Mouse (Mus musculus): ENCODE results near the gene Tjp2.
"Not testable (repeated sequence)": the region's sequence is repeated elsewhere in the genome, so short reads cannot be mapped to it uniquely, and the experiment has no call there.

The Tjp2 gene

DNA sequence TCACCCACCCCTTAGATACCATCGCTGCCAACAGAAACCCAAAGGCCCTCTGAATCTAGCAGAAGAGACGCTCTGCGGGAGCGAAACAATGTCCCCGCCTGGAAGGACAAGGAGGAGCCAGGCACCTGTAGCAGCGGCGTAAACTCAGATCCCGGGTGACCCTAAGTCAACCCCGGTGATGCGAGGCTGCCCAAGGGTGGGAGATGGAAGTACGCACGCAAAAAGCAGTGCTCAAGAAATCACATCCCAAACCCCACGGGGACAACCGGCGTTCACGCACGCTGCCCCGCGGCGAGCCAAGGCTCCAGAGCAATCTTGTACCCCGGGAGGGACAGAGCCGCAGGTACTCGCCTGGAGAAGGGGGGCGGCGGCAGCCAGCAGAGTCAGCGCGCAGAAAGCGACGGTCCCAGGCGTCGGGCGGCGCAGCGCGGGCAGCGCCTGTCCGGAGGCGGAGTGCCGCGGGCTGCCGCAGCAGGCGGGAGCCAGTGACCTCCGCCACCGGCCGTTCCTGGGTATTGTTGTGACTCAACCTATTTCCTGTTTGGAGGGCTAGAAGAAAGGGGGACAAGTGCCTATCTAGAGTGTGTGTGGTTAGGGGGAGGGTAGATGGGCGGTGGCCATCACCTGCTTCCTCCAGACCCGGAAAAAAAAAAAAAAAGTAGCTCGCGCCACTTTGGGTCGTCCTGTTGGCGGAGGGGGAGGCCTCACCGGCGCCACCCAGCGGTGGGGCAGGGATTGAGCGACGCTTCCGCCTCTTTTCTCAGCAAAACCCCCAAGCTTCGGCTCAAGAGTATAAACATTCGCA lies at the start of gene Tjp2:
Gene Tjp2 (minus strand): TSS at position 531 of the 805 bp plus-strand sequence.
- DNase-seq (ENCODE audit: low read depth, low spot score) = peak; percentile 39

DNA sequence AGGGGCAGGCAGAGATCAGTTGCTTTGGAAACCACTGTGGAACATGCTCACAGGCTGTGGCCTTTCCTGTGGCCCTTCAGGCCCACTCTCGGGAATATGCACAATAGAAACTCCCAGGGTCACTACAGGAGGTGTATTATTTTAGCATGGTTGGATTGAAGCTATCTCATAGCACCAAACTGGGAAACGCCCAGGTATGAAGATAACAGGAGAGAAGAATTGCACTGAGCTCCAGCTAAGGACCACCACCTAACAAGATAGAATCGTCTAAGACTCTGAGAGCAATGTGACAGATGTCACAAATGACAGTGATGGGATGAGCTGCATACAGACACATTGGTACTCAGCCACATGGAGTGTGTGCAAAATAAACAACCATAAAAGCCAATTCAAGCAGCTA lies 49.5 kb upstream of the Tjp2 start:
- no peak for DNase-seq (ENCODE audit: low read depth, low spot score)

DNA sequence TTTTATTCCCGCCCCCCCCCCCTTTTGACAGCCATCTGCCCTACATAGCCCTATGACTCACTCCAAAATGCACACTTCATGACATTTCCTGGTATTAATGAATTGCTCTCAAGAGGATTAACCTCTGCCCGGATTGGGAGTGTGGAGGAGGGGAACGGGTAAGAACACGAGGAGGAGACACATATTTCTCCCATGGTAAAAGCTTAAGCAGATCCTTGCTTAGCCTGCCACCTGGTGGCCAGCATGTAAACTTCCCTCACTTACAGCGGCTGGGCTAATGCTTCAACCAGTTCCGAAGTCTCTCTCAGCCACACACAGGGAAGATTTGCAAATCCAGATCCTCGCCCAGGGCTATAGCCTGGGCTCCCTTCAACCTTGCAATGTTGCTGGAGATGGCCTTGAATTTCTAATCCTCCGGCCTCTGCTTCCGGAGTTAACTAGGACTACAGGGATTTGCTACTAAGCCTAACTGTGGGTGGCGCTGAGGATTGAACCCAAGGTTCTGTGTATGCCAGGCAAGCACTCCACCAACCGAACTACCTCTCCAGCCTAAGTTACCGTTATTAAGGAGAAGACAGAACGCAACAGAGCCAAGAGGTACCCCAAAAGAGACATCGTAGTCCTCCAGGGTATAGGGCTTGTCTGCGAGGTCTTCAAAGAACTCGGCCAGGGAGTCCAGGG lies 47.1 kb upstream of the Tjp2 start:
- DNase-seq (ENCODE audit: low read depth, low spot score) = peak; percentile 90

DNA sequence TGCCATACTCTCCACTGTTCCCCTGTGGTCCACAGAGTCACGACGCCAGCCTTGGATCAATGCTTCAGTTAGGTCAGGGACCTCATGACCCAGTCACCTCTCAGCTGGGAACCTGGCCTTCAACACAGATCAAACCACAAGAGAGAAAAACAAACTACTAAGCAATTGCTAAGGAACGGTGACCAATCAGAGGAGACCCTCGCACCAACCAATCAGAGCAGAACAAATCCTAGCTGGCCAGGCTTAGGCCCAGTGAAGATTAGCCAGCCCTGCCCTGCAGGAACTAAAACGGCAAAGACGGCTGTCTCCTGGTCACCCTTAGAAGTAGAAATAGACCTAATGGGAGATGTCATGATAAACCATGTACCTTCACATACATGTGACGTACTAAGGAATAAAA lies 46.5 kb upstream of the Tjp2 start:
- DNase-seq (ENCODE audit: low read depth, low spot score) = no peak

DNA sequence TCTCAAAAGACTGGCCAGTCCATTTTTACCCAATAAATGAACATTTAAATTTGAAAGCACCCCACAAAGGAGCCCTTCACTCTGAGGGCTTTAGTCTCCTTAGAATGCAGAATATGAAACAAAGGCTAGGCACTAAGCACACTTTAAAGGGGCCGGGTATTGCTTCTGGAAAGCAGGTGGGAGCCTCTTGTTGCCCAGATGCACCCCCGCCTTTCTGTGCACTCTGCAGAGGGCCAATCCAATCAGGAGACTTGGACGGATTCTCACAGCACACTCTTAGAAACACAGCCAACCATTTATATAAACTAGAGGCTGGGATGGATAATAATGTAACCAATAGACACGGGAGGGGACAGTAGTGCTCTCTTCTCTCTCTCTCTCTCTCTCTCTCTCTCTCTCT lies 43.7 kb upstream of the Tjp2 start:
- DNase-seq (ENCODE audit: low read depth, low spot score) = no peak

DNA sequence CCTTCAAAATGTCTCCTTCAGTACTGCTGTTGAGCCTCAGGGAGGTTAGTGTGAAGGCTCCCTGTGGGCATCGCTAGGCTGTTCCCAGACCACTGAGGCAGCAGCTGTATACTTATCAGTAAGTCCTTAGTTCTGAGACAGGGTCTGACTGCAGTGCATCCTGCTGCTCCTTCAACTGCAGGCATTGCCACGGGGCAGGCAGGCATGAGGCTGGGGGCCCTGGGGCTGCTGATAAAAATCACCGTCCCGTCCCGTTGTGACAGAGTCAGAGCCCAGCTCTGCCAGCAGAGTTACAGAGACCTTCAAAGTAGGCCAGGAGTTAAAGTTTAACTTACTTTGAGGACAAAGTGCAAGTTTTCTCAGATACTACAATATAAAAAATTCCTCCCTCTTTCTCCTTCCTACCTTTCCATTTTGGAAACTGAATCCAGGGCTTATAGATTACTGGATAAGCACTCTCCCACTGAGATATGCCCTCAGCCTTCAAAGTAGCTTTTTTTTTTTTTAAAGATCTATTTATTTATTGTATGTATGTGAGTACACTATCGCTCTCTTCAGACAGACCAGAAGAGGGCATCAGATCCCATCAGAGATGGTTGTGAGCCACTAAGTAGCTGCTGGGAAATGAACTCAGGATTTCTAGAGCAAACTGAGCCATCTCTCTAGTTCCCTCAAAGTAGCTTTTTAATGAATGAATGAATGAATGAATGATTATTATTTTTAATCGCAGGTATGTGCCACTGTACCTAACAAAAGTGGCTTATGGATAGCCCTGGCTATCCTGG lies 41.4 kb upstream of the Tjp2 start:
- DNase-seq (ENCODE audit: low read depth, low spot score) = no peak

DNA sequence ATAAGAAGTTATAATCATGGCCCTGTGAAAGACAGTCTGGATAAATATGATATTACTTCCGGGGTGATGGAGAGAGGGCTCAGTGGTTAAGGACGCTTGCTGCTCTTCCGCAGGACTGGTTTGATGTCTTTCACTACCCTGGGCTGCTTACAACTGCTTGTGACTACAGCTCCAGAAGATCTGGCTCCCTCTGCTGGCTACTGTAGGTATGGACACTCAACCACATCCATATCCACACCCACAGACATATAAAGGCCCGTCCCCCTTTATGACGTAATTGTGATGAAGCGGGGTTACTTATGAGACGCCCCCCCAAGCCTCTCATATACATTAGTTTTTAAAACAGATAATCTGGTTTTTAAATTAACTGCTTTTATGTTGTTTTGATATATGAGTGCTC lies 40.2 kb upstream of the Tjp2 start:
- peak; percentile 83 for DNase-seq (ENCODE audit: low read depth, low spot score)

DNA sequence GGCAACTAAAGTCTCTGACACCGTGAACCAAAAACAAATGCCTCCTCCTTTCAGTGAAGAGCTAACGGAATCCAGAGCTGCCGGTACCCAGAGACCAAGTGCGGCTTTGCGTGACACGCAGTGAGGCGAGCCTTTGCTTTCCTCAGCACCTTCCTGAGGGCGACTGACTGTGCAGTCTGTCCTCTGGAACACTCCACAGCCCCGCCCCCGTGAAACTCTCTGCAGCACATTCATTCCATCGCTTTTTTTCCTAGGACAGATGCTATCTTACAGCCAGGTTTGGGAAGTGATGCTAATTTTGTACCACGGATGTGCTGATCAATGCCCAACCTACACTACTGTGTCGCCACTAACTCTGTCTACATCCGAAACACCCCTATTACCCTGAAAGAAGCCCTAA lies 37.9 kb upstream of the Tjp2 start:
- DNase-seq (ENCODE audit: low read depth, low spot score) = no peak

DNA sequence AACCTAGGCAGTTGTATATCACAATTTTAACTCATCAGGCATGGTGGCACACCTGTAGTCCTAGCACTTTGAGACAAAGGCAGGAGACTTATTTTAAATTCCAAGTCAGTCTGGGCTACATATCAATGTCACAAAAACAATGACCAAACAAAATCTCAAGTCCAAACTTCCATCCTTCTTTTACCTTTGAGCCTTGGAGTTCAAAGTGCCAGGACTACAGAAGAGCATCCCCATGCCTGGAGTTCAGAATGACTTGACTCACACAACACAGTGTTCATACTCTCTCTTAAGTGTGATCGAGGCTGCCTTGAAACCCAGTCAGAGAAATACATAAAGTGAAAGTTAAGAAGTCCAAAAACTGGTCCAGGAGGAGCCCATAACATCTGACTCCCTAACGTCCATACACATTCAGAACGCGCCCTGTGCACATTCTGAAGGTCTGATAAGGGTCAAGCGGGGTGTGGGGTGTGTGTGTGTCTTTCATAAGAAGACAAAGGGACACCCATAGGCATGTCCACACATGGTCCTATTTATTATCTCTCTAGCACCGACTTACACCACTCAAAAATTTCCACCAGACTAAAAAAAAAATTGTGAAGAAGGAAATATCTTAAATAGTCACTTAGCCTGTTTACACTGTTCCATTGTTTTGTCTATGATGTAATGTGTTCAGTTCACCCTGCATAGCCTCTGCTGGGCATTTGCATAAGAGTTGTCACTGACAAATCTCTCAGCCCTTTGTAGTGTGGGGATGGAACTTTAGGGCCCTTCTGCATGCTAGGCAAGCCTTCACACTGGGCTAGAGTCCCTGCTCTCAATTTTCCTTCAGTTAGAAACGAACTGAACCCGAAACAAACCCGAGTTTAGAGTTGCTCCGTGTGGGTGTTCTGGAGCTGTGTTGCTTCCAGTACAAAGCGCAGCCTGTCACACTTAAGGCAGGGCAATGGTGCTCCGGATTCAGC lies 34.8 kb upstream of the Tjp2 start:
- no peak for DNase-seq (ENCODE audit: low read depth, low spot score)

DNA sequence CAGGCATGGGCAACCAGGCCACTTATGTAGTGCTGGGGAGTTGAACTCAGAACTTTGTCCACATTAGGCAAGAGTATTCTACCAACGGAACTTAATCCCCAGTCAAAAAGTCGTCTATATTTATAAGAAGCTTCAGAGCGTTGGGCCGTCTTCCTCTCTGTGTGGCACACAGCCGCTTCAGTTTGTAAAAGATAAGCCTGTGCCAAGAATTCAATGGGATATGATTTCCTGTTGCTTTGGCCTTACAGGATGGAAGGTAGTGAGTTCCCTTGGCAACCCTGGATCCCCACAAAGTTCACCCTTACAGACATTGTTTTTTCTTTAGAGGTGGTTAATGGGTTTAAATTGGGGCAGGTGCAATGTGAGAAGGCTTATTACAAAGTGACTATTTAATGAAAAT lies 33.5 kb upstream of the Tjp2 start:
- DNase-seq (ENCODE audit: low read depth, low spot score) = no peak

DNA sequence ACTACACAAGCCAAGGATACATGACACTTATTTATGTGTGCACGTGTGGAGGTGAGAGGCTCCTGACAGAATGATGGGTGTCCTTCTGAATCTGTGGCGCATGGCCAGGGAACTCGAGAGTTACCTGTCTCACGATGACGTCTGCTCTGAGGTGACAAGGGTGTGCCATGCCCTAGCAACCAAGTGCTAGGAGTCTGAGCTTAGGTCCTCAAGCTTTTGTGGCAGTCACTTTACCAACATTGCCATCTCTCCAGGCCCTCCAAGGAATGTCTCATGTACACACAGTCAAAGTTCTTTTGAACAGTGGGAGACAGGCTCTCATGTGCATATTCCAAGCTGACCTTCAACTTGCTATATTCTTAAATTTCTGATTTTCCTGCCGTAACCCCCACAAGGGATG lies 33.1 kb upstream of the Tjp2 start:
- no peak for DNase-seq (ENCODE audit: low read depth, low spot score)

DNA sequence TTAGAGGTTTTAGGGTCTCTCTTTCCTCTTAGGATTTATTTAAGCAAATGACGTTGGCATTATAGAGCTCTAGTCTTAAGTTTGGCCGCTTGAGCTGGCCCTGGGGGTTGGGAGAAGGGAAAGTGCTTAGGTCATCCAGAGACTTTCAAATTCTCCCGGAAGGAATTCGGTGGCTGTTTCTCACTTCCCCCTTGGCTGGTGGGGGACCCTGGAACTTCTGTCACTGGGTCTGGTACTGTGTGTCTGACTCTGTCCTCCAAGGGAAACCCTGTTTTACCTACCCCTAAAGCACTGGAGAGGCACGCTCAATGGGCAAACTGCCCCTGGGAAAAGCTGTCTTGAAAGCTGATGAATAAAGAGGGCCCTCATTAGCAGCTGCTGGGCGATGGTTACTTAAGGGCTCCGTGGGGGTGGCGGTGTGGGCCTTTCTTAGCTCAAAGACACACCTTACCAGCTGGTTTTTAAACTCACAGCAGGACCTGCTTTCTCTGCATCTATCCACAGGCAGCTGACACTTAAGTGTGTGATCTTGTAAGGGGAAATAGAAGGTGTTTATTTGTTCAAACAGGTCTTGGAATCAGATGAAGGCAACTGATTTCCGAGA lies 28.9 kb upstream of the Tjp2 start:
- DNase-seq (ENCODE audit: low read depth, low spot score) = no peak

DNA sequence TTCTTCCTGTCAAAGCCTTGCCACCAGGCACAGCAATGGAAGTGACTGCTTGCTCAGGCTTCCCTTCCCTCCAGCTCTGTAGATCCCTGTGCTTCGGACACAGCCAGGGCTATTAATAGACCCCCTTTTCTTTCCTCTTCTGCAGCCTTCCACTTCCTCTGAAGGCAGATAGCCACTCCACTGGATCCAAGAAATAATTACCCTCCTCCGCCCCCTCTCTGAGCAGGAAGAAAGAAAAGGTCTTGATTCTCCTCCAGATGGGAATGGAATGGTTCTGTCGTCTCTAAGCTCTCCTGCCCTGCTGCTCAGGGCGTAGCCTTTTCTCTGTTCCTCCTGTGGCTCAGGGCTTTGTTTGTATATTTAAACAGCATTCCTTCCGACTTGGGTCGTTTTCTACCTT lies 27.0 kb upstream of the Tjp2 start:
- no peak for DNase-seq (ENCODE audit: low read depth, low spot score)

DNA sequence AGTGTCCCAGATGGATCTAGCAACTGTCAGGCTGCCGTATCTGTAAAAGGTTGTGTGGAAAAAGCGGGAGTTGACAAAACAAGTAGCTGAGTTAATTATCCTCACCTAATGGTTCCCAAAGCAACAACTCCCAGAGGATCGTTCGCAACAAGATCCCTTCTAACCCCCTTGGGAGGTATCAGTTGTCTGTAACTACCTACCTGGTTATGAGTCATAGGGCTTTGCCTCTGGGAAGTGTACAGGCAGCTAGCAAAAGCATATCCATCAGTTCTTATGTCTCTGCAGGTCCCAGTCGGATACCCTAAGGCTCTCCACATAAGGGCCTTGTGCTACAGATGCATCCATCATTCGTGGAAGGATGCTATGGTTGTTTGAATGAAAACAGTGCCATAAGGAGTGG lies 18.5 kb upstream of the Tjp2 start:
- no peak for DNase-seq (ENCODE audit: low read depth, low spot score)

DNA sequence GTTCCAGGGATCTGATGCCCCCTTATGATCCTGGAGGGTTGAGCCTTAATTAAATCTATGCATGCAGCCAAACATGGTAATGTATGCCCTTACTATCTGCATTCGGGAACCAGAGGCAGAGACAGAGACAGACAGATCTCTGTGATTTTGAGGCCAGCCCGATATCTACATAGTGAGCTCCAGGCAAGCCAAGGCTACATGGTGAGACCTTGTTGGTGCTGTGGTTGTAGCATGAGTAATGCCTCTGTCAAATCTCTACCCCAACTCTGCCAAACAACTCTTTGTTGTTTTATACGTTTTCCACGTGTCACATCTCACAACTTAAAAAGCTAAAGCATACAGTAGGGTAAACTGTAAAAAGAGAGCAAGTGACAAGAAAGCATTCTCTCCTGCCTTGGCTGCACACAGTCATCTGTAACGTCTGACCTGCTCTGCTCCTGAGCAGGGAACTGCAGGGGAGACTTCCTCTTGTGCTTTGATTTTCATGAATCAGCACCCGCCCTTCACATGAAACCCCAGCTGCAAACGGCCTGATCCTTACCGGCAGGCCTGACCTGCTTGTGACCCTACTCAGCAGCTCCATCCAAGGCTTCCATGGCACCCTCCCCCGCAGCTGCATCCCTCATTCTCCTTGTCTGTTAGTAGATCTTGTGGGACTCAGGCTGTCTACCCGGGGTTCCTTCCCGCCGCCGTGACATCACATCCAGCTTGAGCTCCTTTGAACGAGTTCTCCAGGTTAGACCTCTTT lies 17.1 kb upstream of the Tjp2 start:
- no peak for DNase-seq (ENCODE audit: low read depth, low spot score)

DNA sequence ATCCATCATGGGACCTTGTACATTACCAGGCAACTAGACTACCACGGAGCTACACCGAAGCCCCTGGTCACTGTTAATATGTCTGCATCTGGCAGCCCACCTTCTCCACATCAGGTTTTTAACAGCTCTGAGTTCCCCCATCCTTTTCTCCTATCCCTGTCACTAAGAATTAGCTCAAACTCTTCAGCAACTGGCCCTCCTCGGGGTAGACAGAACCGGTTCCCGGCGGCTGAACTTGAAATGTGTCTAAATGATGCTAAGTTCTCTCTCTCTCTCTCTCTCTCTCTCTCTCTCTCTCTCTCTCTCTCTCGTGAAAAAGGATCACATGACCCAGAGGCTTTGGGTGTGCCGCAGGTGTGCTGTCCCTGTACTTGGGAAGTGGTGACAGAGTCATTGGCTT lies 16.4 kb upstream of the Tjp2 start:
- DNase-seq (ENCODE audit: low read depth, low spot score) = no peak

DNA sequence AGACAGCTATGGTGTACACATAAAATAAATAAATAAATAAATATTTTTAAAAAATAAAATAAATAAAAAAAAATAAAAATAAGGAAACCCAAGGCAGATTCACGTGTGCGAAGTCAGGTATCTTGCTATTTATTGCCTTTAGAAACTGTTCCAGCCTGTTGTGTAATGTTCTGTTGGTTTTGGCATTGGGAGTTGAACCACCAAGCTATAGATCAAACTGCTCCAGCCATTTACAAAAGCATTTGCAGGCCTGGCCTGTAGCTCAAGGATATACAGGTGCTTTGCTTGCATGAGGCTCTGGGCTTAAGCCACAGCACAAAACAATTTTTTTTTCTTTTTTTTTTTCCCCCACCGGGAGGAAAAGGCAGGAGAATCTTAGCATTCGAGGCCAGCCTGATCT lies 13.2 kb upstream of the Tjp2 start:
- DNase-seq (ENCODE audit: low read depth, low spot score) = no peak

DNA sequence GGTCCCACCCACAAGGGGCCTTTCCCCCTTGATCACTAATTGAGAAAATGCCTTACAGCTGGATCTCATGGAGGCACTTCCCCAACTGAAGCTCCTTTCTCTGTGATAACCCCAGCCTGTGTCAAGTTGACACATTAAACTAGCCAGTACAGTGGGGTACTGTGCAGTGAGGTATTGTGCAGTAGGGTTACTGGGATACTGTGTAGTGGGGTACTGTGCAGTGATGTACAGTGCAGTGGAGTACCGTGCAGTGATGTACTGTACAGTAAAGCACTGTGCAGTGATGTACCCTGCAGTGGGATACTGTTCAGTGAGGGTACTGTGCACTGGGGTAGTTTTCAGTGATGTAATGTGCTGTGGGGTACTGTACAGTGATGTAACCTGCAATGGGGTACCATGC lies 7.5 kb upstream of the Tjp2 start:
- not testable (repeated sequence) for DNase-seq (ENCODE audit: low read depth, low spot score)

DNA sequence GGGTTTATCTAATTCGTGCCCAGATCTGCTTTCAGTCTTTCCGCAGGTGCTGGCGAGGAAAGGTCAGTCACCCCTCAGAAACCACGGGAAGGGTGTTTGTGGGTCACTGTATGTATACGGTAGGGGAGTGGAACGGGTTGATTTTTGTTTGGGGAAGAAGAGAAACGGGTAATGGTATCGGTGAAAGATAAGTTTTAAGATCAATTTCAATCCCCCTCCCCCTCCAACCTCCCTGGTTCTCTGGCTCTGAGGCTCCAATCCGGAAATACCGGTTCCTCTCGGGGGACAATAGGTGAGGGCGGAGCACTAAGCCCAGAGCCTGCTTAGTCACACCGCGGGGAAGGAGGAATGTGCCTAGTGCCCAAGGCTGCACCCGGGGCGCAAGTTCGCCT lies 471 bp upstream of the Tjp2 start:
- DNase-seq (ENCODE audit: low read depth, low spot score) = peak; percentile 51

DNA sequence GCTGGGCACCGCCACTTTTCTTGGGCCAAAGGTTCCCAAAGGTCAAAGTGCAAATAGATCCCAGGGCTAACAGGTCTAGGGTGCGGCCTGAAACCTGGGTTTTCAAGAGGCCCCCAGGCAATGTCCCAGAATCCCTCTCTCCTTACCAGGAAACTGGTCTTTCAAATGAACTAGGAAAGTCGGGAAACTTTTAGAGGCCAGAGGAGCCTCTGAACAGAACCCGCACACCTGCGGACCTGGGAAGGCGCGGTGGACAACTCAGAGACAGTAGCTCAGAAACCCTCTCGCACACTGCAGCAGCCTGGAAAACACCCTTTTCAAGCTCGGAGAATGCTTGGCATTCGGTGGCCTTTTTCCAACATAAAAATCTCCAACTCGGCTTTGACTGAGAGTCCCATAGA lies 979 bp downstream of the Tjp2 start:
- DNase-seq (ENCODE audit: low read depth, low spot score) = no peak

Data from forelimb bud, embryonic 11.5 days (tissue).